Mouse (Mus musculus) spleen, adult 2 months (tissue): Measurements from ENCODE around the gene Tnip1. TPM values are rescaled to one million over a fixed set of nuclear protein-coding genes. Genes with fewer than 3 reads are reported as not detected.

ENCODE experiments used
- DNase-seq, 2 experiments: peaks; one replicate each; pipeline versions ENCODE4 v3.0.0 to v3.0.0-alpha.2; 2012 to 2021; ENCODE audit warnings: low spot score in 2 of 2, low read depth in 1 of 2
- H3K27ac ChIP-seq: fragments of 200-500 bp; 2 replicates; pipeline ENCODE4 v1.5.1; 2012; ENCODE audit warnings: low read length, inconsistent platforms; ENCODE audit not compliant: insufficient read depth
- H3K27me3 ChIP-seq: fragments of 200-500 bp; 2 replicates; pipeline ENCODE4 v1.6.1; 2012; ENCODE audit warnings: mild to moderate bottlenecking, moderate library complexity, low read length, inconsistent platforms; ENCODE audit not compliant: control insufficient read depth, insufficient read depth
- H3K36me3 ChIP-seq: fragments of 200-500 bp; 2 replicates; pipeline ENCODE4 v1.6.1; 2012; ENCODE audit warnings: mild to moderate bottlenecking, low read length, inconsistent platforms; ENCODE audit not compliant: control insufficient read depth, insufficient read depth
- H3K4me1 ChIP-seq: fragments of 200-500 bp; 2 replicates; pipeline ENCODE4 v1.6.1; 2011; ENCODE audit warnings: inconsistent platforms; ENCODE audit not compliant: control insufficient read depth, insufficient read depth, insufficient read length
- H3K4me3 ChIP-seq: fragments of 200-500 bp; 2 replicates; pipeline ENCODE4 v1.5.1; 2011; ENCODE audit warnings: mild to moderate bottlenecking, inconsistent platforms; ENCODE audit not compliant: insufficient read depth, insufficient read length; ENCODE audit errors: extremely low read depth
- CTCF ChIP-seq: fragments of 200-500 bp; IDR thresholded peaks from 2 replicates; pipeline ENCODE4 v1.5.1; 2011; ENCODE audit warnings: mild to moderate bottlenecking, inconsistent platforms; ENCODE audit not compliant: insufficient read depth, insufficient read length, insufficient replicate concordance; ENCODE audit errors: extremely low read depth
- POLR2A ChIP-seq: fragments of 200-500 bp; IDR thresholded peaks from 2 replicates; pipeline ENCODE4 v1.6.1; 2011; ENCODE audit warnings: low read depth, low read length, inconsistent platforms
- WGBS: fragments of 180-500 bp; shearing (Covaris S2); methylation state at CpG from one replicate; pipeline ENCODE4 v1.1.7; 2018; 5-methylcytosine and 5-hydroxymethylcytosine counted together
- polyA plus RNA-seq: library from polyadenylated mRNA; depleted of rRNA; stranded (reverse); fragments of >200 nt; gene quantifications from 2 replicates; pipeline ENCODE4 v1.2.3, GENCODE M21; 2012

Gene Tnip1
- polyA plus RNA-seq, 1 experiment = 54.6 TPM

GRCm38 (mm10) chr11:54912503-54913316 is 50.0 kb downstream of the Tnip1 start:
- no peak for DNase-seq
- no peak overlapping the region for H3K4me3 ChIP-seq
- TF ChIP-seq CTCF (no peak), POLR2A (no peak)
- H3K36me3 ChIP-seq = peaks cover 66% of the 10 kb centered on the region
- WGBS = 93% methylated on average over 9 of the region's 9 CpGs
- H3K27me3 ChIP-seq = no peaks in the 10 kb centered on the region
- H3K4me1 ChIP-seq = no peaks in the 10 kb centered on the region
- H3K27ac ChIP-seq = no peak overlapping the region

- WGBS = 89% methylated on average over 7 of the region's 7 CpGs
- no peak overlapping the region for H3K4me3 ChIP-seq
- no peaks in the 10 kb centered on the region for H3K27me3 ChIP-seq
- H3K4me1 ChIP-seq = no peaks in the 10 kb centered on the region
- no peak for DNase-seq
- peaks cover 58% of the 10 kb centered on the region for H3K36me3 ChIP-seq
- no peak for TF ChIP-seq POLR2A
- TF ChIP-seq CTCF = no peak
- H3K27ac ChIP-seq = no peak overlapping the region
Observed at GRCm38 (mm10) chr11:54911671-54912502, 50.8 kb downstream of the Tnip1 start.

DNA sequence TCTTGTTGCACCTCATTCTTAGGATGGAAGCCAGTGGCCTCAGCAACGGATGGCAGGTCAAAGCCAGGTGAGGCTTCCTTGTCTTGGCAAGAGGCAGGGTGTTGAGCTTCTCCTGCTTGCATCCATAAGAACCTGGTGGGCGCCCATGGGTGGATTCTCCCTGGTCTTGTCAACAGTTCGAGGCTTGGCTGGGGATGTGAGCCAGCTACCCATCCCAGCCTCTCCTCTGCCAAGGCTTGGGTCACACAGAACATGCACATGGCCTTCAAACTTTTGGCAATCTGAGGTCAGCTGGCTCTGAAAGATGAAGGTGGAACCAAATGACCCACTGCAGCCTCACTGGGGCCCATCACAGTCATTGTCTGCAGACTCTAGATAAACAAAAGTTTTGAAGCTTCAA is 51.5 kb downstream of the Tnip1 start:
- peaks cover 52% of the 10 kb centered on the region for H3K36me3 ChIP-seq
- TF ChIP-seq POLR2A (no peak), CTCF (no peak)
- H3K27ac ChIP-seq = no peak overlapping the region

DNA sequence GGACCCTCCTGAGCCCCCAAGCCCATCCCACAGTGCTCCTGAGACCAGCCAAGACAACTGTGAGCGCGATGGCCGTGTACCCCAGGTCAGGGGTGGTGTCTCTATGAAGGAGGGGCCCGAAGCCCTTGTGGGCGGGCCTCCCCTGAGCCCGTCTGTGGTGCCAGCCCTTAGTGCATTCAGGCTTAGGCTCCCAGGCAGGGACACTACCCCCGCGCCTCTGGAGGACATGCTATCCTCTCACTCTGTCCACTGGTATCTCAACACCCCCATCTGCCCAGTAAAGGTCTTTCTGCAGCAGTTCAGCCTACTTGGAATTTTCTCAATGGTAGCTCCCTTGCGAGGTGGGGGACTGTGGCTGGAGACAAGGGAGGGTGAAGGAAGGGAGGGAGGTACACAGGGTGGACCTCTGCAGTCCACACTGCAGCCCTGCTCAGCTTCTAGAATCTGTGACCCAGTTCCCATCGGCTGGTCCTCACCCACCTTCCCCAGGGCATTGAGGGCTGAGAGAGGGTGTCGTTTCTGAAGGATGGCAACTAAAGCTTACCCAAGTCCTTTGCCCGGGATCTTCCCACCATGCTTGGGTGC is 52.5 kb downstream of the Tnip1 start:
- no peak overlapping the region for H3K4me3 ChIP-seq
- no peaks in the 10 kb centered on the region for H3K4me1 ChIP-seq
- peaks cover 48% of the 10 kb centered on the region for H3K36me3 ChIP-seq
- H3K27ac ChIP-seq = no peak overlapping the region
- no peaks in the 10 kb centered on the region for H3K27me3 ChIP-seq
- 93% methylated on average over 12 of the region's 12 CpGs for WGBS
- no peak for DNase-seq
- TF ChIP-seq POLR2A (no peak), CTCF (no peak)

More for the DNA sequence above, 51.5 kb downstream of the Tnip1 start:
- Histone ChIP-seq H3K4me3 (no peak overlapping the region), H3K27me3 (no peaks in the 10 kb centered on the region), H3K4me1 (no peaks in the 10 kb centered on the region)
- 92% methylated on average over 3 of the region's 3 CpGs for WGBS
- no peak for DNase-seq

DNA sequence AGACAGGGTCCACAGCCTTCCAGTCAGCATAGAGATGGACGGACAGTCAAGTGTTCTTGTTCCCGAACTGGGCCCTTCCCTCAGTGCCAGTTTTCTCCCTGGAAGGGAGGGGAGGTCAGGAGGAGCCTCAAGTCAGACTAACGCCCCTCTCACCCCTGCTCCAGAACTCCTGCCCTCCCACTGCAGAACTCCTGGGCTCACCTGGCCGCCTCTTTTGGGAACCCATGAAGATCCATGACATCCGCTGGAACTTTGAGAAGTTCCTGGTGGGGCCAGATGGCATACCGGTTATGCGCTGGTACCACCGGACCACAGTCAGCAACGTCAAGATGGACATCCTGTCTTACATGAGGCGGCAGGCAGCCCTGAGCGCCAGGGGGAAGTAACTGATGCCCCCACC is 53.4 kb downstream of the Tnip1 start:
- Histone ChIP-seq H3K27ac (no peak overlapping the region), H3K36me3 (peaks cover 39% of the 10 kb centered on the region), H3K4me1 (no peaks in the 10 kb centered on the region), H3K4me3 (no peak overlapping the region), H3K27me3 (no peaks in the 10 kb centered on the region)
- DNase-seq = no peak
- TF ChIP-seq POLR2A (no peak), CTCF (no peak)
- 89% methylated on average over 11 of the region's 11 CpGs for WGBS

GRCm38 (mm10) chr11:54907259-54907658 is 55.5 kb downstream of the Tnip1 start:
- TF ChIP-seq CTCF (no peak), POLR2A (no peak)
- Histone ChIP-seq H3K27me3 (peaks cover 2% of the 10 kb centered on the region), H3K4me3 (no peak overlapping the region), H3K27ac (no peak overlapping the region), H3K36me3 (peaks cover 26% of the 10 kb centered on the region), H3K4me1 (no peaks in the 10 kb centered on the region; the same call in 1 of the 2 replicates)
- 90% methylated on average over 5 of the region's 5 CpGs for WGBS
- no peak for DNase-seq
